Mouse (Mus musculus): ENCODE data around the gene Etfrf1. TPM values are rescaled to one million over a fixed set of nuclear protein-coding genes. Genes with fewer than 3 reads are reported as not detected.

Gene Etfrf1
- polyA plus RNA-seq, 1 experiment, result 15.4 TPM

- no peak for TF ChIP-seq POLR2A (IDR thresholded peaks at IDR 0.05; ENCODE audit: borderline replicate concordance, extremely low read depth, insufficient read depth, insufficient read length, poor library complexity, severe bottlenecking)
- TF ChIP-seq CTCF (IDR thresholded peaks at IDR 0.05; ENCODE audit: borderline replicate concordance, extremely low read depth, insufficient read depth, insufficient read length), result no peak
- no peak for DNase-seq (ENCODE audit: low read depth)
Measured at GRCm38 (mm10) chr6:145235367-145235766, 24.4 kb downstream of the Etfrf1 start.

DNA sequence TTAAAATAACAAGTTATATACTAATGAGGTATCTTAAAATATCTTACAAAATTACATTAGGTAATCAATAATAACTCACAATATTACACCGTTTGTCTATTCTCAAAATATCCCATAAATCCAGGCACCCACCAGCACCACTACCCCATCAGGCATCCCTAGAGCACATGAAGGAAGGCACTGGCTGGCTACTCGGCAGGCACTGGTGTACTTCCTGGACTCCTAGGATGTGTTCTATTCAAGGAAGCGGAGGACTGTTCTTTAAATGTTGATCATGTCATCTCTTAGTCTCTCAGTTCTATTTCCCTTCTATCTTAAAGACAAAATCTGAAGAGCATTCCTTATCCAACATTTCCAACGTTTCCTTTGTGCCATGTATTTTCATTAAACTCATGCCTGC lies 26.2 kb downstream of the Etfrf1 start:
- DNase-seq (ENCODE audit: low read depth), result no peak
- TF ChIP-seq POLR2A (IDR thresholded peaks at IDR 0.05; ENCODE audit: borderline replicate concordance, extremely low read depth, insufficient read depth, insufficient read length, poor library complexity, severe bottlenecking) (no peak), CTCF (IDR thresholded peaks at IDR 0.05; ENCODE audit: borderline replicate concordance, extremely low read depth, insufficient read depth, insufficient read length) (no peak)

- TF ChIP-seq CTCF (IDR thresholded peaks at IDR 0.05; ENCODE audit: borderline replicate concordance, extremely low read depth, insufficient read depth, insufficient read length) (no peak), POLR2A (IDR thresholded peaks at IDR 0.05; ENCODE audit: borderline replicate concordance, extremely low read depth, insufficient read depth, insufficient read length, poor library complexity, severe bottlenecking) (no peak)
- DNase-seq (ENCODE audit: low read depth), result no peak
Measured at GRCm38 (mm10) chr6:145240285-145240684, 29.4 kb downstream of the Etfrf1 start.

- DNase-seq (ENCODE audit: low read depth), result peak; percentile 53
- TF ChIP-seq CTCF (IDR thresholded peaks at IDR 0.05; ENCODE audit: borderline replicate concordance, extremely low read depth, insufficient read depth, insufficient read length), result no peak
- no peak for TF ChIP-seq POLR2A (IDR thresholded peaks at IDR 0.05; ENCODE audit: borderline replicate concordance, extremely low read depth, insufficient read depth, insufficient read length, poor library complexity, severe bottlenecking)
Measured at GRCm38 (mm10) chr6:145242521-145242920, 31.6 kb downstream of the Etfrf1 start.

- no peak for DNase-seq (ENCODE audit: low read depth)
- TF ChIP-seq POLR2A (IDR thresholded peaks at IDR 0.05; ENCODE audit: borderline replicate concordance, extremely low read depth, insufficient read depth, insufficient read length, poor library complexity, severe bottlenecking), result no peak
- no peak for TF ChIP-seq CTCF (IDR thresholded peaks at IDR 0.05; ENCODE audit: borderline replicate concordance, extremely low read depth, insufficient read depth, insufficient read length)
Measured at GRCm38 (mm10) chr6:145246841-145247240, 35.9 kb downstream of the Etfrf1 start.

- DNase-seq (ENCODE audit: low read depth), result no peak
Measured at GRCm38 (mm10) chr6:145247886-145248285, 37.0 kb downstream of the Etfrf1 start.

DNA sequence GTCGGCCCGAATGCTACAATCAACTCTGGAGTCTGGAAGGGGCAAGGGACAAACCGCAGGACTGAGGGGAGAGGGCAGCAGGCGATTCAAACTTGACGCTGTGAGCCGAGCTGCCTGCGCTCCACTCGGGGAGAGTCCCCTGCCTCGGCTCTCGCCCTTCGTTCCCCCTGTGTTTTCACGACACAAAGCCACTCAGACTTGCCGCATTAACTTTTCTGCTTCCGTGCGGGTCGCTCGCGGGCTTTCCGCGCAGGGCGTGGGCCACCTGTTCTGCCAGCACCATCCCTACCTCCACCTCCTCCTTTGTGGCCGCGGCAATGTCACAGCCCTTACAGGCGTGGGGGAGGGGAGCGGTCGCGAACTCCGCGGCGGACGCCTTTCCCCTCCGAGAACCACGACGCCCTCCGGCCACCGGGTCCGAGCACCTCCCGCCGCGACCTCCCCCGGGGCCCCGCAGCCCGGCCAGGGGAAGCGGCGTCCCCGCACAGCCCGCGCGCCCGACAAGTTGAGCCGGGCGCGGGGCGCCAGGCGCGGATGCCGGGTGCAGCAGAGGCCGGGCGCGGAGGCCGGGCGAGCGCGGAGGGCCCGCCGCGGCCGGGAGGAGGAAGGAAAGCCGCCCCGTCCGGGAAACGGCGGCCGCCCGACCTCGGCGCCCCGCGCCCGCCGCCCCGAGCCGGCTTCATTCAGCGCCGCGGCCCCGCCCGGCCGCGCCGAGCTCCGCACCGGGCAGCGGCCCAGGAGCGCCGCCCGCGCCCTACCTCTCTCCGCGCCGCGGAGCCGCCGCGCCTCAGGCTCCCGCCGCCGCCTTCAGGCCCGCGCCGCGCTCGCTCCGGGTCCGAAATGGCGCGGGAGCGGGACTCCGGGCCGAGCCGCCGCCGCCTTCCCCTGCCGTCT lies 38.6 kb downstream of the Etfrf1 start:
- TF ChIP-seq CTCF (IDR thresholded peaks at IDR 0.05; ENCODE audit: borderline replicate concordance, extremely low read depth, insufficient read depth, insufficient read length) (no peak), POLR2A (IDR thresholded peaks at IDR 0.05; ENCODE audit: borderline replicate concordance, extremely low read depth, insufficient read depth, insufficient read length, poor library complexity, severe bottlenecking) (0 out of 2 replicates have a peak, but pooled peaks have one; percentile 7)
- DNase-seq (ENCODE audit: low read depth), result peak; percentile 58

More at GRCm38 (mm10) chr6:145247886-145248285, 37.0 kb downstream of the Etfrf1 start:
- TF ChIP-seq CTCF (IDR thresholded peaks at IDR 0.05; ENCODE audit: borderline replicate concordance, extremely low read depth, insufficient read depth, insufficient read length), result no peak
- no peak for TF ChIP-seq POLR2A (IDR thresholded peaks at IDR 0.05; ENCODE audit: borderline replicate concordance, extremely low read depth, insufficient read depth, insufficient read length, poor library complexity, severe bottlenecking)

GRCm38 (mm10) chr6:145250185-145250791 lies 39.4 kb downstream of the Etfrf1 start, which contains the start of gene Kras:
TSS of gene Kras (minus strand) at chr6:145250239.
- peak; percentile 78 for TF ChIP-seq POLR2A (IDR thresholded peaks at IDR 0.05; ENCODE audit: borderline replicate concordance, extremely low read depth, insufficient read depth, insufficient read length, poor library complexity, severe bottlenecking)
- no peak for TF ChIP-seq CTCF (IDR thresholded peaks at IDR 0.05; ENCODE audit: borderline replicate concordance, extremely low read depth, insufficient read depth, insufficient read length)
- DNase-seq (ENCODE audit: low read depth), result peak; percentile 97

- no peak for DNase-seq (ENCODE audit: low read depth)
- TF ChIP-seq POLR2A (IDR thresholded peaks at IDR 0.05; ENCODE audit: borderline replicate concordance, extremely low read depth, insufficient read depth, insufficient read length, poor library complexity, severe bottlenecking) (no peak), CTCF (IDR thresholded peaks at IDR 0.05; ENCODE audit: borderline replicate concordance, extremely low read depth, insufficient read depth, insufficient read length) (no peak)
Measured at GRCm38 (mm10) chr6:145250820-145251219, 39.9 kb downstream of the Etfrf1 start.

GRCm38 (mm10) chr6:145255952-145256700 lies 45.2 kb downstream of the Etfrf1 start:
- DNase-seq (ENCODE audit: low read depth), result no peak
- TF ChIP-seq POLR2A (IDR thresholded peaks at IDR 0.05; ENCODE audit: borderline replicate concordance, extremely low read depth, insufficient read depth, insufficient read length, poor library complexity, severe bottlenecking) (no peak), CTCF (IDR thresholded peaks at IDR 0.05; ENCODE audit: borderline replicate concordance, extremely low read depth, insufficient read depth, insufficient read length) (peak; percentile 5; the same call in 1 of the 2 replicates)

DNA sequence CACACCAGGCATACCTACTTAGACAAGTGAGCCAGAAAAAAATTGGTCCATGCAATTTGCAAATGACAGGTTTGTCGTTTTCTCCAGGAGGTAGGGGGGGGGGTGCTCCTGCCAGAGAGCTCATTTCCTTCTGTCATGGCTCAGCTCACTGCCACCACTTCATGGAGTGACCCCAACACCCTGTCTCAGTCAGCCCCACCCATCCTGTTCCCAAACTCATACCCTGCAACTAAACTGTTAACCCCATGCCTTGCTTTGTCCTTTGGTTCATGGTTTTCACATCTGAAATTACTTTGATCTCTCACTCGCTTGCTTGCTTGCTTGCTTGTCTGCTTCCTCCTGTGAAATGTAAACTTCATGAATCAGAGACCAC lies 45.8 kb downstream of the Etfrf1 start:
- no peak for DNase-seq (ENCODE audit: low read depth)
- no peak for TF ChIP-seq POLR2A (IDR thresholded peaks at IDR 0.05; ENCODE audit: borderline replicate concordance, extremely low read depth, insufficient read depth, insufficient read length, poor library complexity, severe bottlenecking)
- no peak for TF ChIP-seq CTCF (IDR thresholded peaks at IDR 0.05; ENCODE audit: borderline replicate concordance, extremely low read depth, insufficient read depth, insufficient read length)
